Mouse (Mus musculus): ENCODE results near the gene Ppt2. TPM values are rescaled to one million over a fixed set of nuclear protein-coding genes. Genes with fewer than 3 reads are reported as not detected.

The Ppt2 gene
- total RNA-seq (2022): 10 to 100 TPM; 40.2 to 53.2 (median 46.0) TPM

DNA sequence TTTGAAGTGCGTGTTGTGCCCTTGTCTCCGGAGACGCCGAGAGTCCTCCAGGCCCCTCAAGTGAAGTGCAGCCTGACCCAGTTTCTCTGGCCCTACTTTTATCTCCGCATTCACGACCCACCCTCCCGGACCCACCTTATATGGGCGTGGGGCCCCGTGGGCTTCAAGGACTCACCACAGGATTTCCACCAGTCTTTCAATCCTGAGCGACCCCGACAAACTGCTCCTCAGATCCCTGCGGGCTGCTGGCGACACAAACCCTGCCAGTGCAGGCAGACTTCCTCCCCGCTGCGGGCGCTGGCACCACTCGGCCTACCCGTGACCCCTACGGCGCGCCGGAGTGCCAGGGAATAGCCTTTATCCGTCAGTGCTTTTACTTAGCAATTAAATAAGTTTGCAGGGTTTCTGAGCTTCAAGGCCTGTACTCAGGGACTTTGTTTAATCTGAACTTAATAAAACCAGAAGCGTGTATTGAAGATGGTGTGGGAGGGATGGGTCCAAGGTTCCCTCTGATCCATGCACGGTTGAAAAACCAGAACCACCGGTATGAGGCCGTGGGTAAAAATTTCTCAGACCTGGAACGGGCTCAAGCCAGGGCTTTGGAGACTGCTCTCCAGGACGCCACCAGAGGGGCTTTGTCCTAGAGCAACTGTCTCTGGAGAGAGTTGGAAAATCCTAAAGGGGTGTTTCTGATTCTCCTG, at the start of gene Ppt2:
Gene Ppt2 (minus strand): TSS at position 568 of the 701 bp plus-strand sequence.
- DNase-seq (ENCODE audit: low spot score in 2 of 2): no peak

DNA sequence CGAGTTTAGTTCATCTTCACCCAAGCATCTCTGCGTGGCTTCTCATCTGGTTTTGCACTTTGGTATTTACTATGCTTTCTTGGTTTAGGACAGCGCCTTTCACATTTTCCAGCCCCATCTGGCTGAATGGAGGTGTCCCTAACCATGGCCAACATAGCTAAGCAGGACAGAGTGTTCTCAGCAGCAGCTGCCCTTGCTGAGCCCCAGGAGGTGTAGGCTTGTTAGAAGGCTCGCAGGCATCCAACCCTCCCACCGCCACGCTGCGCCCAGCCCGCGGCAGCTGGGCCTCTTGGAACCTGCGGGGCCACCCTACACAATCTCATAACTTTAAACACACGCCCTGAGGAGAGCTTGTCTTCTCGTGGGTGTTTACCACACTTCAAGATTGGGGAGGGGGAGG, 48.4 kb upstream of the Ppt2 start:
- no peak for DNase-seq (ENCODE audit: low spot score in 2 of 2)

DNA sequence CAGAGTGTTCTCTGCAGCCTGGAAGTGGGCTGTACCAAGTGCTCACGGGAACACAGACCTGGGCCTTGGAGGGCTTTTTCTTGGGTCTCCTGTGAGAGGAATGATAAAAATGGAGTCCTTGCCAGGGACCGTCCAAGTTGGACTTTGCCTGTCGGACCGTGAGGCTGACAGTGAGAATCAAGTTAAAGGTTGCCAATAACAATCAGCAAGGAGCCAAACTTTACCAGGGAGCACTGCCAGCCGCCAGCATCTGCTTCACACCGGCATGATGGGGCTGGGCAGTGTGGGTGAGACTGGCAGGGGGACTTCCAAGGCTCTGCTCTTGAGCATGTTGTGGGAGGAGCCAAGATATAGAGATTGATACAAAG, 47.8 kb upstream of the Ppt2 start:
- DNase-seq (ENCODE audit: low spot score in 2 of 2): no peak

DNA sequence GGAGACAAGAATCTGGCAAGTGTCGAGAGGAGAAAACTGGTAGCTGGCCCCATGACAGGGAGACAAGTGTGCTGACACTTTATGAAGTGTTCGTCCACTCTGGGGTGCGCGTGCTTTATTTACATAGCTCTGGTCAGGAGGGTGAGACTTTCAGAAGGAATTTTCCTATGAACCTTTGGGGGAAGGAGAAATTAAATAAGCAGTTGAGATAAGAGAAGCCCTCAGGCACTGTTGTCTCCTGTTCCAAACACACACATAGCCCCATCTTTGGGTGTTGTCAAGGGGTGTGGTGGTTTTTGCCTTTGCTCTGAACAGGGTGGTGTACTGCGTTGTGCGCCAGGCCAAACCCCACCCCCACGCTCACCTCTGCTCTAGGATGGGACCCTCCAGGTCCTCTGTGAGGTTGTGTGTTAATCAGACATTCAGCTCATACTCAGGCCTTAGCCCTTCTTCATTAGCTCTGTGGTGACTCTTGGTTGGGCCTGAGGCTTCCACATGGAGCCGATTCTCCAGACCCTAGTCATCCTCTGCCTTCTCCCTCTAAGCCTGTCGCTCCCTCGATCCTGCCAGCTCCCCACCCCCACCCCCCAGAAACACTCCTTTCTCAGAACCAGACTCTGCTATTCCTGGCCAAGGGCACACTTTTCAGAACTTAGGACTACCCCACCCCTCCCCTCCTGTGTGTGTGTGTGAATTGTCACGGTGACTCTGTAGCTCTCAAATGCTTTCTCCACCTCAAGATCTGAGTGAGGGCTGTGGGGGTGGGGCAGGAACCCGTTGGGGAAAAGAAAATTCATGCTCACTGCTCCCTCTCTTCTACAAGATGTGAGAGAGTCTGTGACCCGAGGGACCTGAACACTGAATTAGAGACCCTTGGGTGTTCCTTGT, 47.1 kb upstream of the Ppt2 start:
- DNase-seq (ENCODE audit: low spot score in 2 of 2): no peak

DNA sequence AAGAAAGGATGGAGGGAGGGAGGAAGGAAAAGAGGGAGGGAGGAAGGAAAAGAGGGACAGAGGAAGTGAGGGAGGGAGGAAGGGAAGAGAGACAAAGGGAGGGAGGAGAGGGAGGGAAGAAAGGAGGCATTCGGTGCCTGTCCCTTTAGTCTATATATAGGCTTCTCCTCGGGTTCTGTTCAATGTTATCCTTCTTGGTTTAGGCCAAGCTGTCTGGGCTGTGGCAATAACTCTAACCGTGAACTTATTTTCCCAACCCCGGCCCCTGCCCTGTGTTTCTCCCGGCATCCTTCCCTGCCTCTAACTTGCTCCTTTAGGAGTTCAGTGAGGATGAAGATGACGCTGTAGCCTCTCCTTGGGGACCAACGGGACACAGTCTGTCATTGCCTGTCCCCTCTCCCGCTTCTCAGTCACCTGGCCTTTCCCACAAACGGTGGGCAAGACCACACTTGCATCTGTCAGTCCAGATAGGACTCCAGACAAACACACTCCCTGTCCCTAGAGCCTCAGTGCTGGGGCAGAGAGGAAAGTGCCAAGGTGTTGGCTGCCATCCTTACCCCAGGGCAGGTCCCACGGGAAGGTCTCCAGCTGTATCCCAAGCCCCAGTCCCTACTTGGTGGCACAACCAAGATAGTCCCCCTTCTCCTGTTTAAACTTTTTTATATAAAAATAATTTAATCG, 46.4 kb upstream of the Ppt2 start:
- DNase-seq (ENCODE audit: low spot score in 2 of 2): no peak

DNA sequence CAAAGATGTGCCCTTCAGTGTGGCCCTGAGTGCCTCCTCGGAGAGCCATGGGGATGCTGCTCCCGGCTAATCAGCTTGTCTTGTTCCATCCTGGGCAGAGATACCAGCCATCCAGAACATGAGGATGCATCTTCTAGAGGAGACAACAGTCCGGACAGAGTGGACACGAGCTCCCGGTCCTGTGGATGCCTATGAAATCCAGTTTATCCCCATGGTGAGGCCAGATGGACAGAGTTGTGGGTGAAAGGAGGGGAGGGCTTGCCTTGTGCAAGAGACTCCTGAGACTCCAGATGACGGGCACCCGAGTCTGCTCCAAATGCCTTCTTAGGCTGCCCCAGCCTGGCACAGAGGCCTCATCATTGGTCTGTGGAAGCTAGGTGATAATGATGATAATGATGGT, 44.8 kb upstream of the Ppt2 start:
- no peak for DNase-seq (ENCODE audit: low spot score in 2 of 2)

DNA sequence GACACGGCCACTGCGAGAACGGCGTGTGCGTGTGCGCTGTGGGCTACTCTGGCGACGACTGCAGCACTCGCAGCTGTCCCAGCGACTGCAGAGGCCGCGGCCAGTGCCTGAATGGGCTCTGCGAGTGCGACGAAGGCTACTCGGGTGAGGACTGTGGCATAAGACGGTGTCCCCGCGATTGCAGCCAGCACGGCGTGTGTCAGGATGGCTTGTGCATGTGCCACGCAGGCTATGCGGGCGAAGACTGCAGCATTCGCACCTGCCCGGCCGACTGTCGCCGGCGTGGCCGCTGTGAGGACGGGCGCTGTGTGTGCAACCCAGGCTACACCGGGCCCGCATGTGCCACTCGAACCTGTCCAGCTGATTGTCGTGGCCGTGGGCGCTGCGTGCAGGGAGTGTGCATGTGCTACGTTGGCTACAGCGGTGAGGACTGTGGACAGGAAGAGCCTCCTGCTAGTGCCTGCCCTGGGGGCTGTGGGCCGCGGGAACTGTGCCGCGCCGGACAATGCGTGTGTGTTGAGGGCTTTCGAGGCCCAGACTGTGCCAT, 44.0 kb upstream of the Ppt2 start:
- DNase-seq (ENCODE audit: low spot score in 2 of 2): no peak

DNA sequence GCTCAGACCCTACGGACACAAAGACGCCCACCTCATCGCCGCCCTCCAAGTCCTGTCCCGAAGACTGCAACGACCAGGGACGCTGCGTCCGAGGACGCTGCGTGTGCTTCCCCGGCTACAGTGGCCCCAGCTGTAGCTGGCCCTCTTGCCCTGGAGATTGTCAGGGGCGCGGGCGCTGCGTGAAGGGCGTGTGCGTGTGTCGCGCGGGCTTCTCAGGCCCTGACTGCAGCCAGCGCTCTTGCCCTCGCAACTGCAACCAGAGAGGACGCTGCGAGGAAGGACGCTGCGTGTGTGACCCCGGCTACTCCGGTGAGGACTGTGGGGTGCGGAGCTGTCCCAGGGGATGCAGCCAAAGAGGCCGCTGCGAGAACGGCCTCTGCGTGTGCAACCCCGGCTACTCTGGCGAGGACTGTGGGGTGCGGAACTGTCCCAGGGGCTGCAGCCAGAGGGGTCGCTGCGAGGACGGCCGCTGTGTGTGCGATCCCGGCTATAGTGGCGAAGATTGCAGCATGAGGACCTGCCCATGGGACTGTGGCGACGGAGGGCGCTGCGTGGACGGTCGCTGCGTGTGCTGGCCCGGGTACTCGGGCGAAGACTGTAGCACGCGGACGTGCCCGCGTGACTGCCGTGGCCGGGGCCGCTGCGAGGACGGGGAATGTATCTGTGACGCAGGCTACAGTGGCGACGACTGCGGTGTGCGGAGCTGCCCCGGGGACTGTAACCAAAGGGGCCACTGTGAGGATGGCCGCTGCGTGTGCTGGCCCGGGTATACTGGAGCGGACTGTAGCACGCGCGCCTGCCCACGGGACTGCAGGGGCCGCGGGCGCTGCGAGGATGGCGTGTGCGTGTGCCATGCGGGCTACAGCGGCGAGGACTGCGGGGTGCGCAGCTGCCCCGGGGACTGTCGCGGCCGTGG, 43.1 kb upstream of the Ppt2 start:
- DNase-seq (ENCODE audit: low spot score in 2 of 2): no peak

DNA sequence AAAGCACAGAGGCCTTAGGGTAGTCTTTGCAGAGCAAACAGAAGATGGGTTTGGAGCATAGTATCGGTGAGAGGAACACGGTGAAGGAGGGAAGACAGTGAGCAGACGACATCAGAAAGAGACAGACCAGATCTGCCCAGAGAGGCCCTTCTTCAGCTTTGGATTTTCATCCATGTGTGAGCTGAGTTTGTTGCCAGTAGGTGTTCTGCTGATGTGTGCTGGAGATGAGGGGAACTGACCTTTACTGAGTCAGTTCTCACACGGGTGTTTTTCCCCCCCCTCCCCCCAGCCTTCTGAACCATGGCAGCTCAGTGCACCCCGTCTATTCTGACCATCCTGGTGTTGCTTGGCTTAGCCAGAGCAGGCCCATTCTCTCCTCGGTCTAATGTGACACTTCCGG, 41.9 kb upstream of the Ppt2 start, which contains the start of gene Tnxb:
Gene Tnxb (plus strand): TSS at position 301 of the 400 bp plus-strand sequence.
- no peak for DNase-seq (ENCODE audit: low spot score in 2 of 2)

DNA sequence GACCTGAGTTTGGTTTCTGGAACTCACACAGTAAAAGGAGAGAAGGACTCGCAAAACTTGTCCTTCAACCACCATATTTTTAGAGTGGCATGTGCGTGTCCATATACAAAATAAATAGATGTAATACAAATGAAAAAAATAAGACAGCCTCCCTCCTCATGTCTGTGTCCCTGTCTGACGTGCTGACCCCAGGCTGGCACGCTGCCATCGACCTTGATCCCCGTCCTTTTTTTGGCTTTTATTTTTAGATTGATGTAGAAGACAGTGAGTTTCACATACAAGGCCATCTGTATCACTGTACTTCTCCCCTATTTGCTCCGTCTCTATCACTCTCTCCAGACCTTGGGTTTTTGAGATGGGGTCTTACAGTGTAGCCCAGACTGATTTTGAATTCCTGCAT, 36.2 kb upstream of the Ppt2 start:
- DNase-seq (ENCODE audit: low spot score in 2 of 2): no peak

DNA sequence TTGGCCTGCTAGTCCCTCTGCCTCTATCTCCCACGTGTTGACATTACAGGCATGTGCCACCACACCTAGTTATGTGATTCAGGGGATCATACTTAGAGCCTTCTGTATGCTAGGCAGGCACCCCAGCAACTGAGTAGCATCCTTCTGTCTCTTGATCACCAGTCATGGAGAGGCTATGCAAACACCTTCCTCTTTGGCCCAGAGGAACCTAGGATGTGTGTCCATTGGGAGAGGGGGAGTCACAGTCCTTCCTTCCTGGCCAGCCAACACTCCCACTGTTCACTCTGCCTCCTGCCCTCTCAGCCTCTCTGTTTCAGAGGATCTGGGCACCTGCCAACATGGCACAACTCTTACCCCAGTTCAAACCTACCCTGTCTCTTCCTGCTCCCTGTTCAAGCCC, 35.2 kb upstream of the Ppt2 start:
- no peak for DNase-seq (ENCODE audit: low spot score in 2 of 2)

DNA sequence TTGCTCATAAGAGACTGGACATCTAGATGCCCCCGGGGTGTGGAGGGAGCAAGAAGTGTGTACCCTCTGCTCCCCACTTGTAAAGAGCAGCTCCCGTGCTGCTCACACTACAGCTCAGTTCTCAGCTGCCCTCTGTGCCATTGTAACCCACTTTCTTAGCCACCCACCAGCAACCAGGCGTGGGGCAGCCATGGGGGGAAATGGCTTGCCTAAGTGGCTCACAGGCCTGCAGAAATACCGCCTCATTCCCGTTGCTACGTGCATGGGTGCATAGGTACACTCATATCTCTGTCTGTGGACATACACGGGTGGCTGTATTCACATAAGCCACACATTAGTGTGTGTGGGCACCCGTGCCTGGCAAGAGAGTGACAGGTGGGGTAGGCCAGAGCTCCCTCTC, 34.7 kb upstream of the Ppt2 start:
- no peak for DNase-seq (ENCODE audit: low spot score in 2 of 2)

DNA sequence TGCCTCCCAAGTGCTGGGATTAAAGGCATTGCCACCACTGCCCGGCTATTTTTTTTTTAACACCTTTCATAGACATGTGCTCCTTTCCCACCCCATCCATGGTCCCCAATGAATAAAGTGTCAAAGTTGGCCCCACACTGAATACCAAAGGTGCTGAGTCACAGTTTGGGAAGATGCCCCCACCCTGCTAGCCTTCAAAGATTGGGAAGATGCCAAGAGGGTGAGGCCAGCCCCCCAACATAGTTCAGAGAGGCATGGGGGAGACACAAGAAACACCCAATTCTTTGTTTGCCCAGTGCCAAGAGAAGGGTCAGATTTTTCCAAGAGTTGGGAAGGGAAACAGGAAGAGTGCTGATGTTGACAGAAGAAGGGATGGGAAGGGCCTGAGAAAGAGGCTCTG, 34.2 kb upstream of the Ppt2 start:
- DNase-seq (ENCODE audit: low spot score in 2 of 2): no peak

DNA sequence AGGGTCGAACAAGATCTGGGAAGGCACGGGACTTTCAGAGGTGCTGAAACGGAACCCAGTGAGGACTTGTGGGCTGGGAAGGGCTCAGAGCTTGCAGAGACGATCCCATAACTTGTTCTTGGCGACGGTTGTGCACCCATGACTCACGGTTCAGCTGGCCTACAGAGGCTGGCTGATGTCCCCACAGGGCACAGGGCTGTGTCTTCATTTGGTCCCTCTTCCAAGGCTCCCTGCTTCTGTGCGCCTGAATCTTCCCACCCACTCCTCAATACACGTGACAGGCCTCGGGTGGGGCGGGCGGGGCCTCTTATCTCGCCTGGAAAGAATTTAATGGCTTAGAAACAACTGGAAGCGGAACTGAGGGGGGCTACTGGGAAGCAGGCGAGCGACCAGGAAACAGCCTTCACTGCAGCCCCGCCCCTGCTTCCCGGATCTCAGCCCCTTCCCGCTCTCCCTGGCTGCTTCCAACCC, 32.8 kb upstream of the Ppt2 start:
- no peak for DNase-seq (ENCODE audit: low spot score in 2 of 2)

DNA sequence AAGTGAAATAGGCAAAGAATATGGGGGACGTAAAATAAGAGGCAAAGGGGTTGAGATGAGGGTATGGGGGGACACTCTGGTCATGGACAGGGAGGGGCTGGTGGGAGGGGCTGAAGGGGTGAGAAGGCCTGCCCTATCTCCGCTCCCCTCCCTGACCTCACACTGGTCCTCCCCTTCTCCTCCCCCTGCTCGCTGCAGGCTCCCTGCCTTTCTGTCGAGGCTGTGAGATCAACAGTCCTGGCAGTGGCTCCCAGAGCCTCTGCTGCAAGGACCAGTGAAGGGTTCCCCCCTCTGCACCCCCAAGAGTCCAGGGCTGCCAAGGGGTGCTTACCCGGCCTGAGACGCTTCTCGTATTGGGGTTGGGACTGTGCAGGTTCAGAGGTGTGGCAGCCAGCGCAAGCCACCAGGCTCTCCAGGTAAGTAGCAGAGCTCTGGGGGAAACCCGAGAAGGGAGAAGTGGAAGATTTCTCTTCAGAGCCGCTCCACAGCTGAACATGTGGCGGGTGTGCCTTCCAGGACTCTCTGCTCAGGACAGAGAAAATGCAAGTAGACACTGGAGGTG, 32.0 kb upstream of the Ppt2 start:
- DNase-seq (ENCODE audit: low spot score in 2 of 2): no peak

DNA sequence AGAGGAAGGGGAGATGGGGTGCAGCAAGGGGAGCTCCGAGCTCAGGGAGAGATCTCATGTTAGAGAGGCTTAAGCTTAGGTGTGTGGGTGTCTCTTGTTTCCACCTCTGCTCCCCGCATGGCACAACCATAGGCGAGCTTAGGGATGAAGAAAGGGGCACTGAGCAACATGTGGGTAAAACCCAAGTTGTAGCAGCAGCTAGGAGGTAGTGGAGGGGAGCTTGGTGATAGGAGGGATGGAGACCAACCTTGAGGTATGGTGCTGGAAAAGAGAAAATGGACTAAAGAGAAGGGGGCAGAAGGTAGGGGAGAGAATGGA, 31.5 kb upstream of the Ppt2 start:
- no peak for DNase-seq (ENCODE audit: low spot score in 2 of 2)

DNA sequence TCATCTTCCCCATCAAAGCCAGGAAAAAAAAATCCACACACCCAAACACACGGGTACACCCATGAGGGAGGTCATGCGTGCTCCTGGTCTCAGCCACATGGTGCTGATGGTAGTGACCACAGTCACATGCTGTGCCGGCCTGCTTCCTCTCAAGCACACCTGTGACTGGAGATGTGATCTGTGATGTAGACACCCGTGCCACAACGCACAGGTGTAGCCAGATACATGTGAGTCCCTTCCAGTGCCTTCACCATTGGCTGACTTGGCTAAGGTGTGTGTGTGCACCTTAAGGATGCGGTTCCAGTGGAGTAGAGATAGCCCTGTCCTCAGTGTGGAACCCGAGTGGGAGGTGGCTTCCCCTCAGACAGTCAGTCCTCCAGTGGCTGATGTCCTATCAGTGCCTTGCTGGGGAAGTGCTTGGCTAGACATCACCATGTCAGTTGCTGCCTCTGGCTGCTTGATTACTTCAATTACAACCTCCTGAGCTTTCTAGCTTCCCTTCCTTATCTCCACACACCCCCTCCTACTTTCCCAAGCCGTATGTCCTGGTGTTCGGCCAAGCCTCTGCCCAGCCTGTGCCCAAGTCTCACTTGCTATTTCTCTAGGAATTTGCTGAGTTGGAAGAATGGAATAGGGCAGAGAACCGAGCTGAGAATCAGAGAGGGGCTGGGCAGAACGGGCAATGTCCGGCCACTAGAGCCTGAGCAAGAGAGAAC, 31.0 kb upstream of the Ppt2 start:
- DNase-seq (ENCODE audit: low spot score in 2 of 2): no peak

DNA sequence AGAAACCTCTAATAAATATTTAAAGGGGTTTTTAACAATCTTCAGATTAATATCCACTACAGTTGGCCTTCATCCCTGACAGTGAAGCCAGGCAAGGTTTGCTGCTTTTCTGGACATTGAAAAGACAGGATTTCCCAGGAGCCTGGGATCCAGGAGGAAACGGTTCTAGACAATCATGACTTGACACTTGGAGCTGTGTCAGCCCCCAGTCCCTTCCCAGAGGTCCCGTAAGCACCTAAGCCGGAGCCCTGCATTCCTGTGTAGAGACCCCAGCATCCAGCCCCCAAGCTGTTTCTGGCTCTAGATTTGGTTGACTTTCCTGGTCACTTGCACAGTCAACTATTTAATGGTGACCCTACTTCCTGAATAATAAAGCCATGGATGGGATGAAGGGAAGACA, 30.3 kb upstream of the Ppt2 start:
- DNase-seq (ENCODE audit: low spot score in 2 of 2): no peak

DNA sequence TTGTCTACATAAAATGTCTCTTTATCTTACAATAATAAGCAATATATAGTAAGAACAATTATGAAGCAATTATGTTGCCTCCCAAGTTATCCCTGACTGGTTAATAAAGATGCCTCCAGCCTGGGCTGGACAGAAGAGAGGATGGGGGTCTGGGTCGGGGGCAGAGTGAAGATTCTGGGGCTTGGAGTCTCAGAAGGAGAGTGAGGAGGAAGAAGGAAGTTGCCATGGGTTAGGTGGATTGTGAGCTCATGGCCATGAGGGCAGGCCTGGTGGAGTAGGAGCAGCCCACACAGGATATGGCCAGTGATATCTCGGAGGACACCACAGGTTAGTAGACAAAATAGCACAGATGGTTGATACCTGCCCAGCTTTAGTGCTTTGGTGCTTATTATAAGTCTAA, 29.8 kb upstream of the Ppt2 start:
- no peak for DNase-seq (ENCODE audit: low spot score in 2 of 2)

DNA sequence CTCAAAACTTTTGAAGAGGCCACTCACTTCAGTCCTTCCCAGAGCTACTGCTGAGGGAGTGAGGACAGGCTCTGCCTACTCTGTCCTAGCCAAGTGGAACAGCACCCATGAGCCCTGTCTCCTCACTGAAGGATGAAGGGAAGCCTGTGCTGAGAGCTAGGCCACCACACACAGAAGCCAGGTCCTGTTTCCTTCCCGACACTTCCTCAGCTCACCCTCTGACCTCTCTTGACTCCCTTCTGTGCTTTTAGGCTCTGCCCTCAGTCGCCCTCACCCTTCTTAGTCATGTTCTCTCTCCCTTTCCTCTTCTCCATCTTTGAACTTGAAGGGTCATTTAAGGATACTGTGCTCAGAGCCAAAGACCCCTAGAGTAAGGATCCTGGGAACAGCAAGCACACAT, 29.0 kb upstream of the Ppt2 start:
- no peak for DNase-seq (ENCODE audit: low spot score in 2 of 2)

Data from layer of hippocampus, adult 8-10 months (tissue).